Mouse (Mus musculus) gastrocnemius, postnatal 10 days (tissue): ENCODE results near the gene Clock. TPM values are rescaled to one million over a fixed set of nuclear protein-coding genes. Genes with fewer than 3 reads are reported as not detected.

Experiments
- DNase-seq: peaks from one replicate; pipeline ENCODE4 v3.0.0; 2021; ENCODE audit warnings: mixed read lengths
- total RNA-seq, 2 experiments: library from RNA; stranded (reverse); gene quantifications; 2 replicates each; pipeline ENCODE4 v1.2.3; 2021

The Clock gene
- total RNA-seq, 2 experiments from 2014 or later: 14.1 to 19.6 TPM

DNA sequence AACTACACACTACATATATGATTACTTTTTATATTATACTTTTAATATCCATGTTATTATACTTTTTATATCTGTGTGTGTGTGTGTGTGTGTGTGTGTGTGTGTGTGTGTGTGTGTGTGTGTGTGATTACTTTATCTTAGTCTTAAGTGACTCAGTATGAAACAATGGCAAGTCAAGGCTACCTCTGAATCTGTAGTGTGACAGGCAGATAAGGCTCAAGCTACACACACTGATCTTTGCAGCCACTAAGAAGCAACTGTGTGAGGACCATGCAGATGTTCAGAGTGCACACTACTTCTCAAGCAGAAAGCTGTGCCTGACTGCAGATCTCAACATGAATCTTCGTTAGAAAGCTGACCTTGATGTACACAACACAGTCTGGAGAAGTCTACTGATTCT is 20.7 kb downstream of the Clock start:
- no peak for DNase-seq

DNA sequence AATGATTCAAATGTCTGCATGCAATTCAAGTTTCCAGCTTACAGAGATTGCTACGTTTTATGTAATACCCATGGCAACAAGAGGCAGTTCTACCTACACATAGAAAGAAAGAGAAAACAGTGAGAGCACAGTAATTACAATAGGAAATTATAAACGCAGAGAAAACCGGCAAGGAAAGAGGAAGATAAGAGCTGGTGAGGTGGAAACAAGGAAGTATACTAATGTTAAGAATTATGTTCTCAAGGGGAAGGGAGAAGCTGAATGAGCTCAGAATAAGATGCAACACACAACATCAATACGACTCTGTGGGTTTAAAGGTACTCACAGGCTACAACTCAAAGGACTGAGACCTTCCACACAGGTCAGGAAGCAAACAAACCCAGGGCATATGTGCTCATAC is 29.6 kb downstream of the Clock start:
- no peak for DNase-seq

DNA sequence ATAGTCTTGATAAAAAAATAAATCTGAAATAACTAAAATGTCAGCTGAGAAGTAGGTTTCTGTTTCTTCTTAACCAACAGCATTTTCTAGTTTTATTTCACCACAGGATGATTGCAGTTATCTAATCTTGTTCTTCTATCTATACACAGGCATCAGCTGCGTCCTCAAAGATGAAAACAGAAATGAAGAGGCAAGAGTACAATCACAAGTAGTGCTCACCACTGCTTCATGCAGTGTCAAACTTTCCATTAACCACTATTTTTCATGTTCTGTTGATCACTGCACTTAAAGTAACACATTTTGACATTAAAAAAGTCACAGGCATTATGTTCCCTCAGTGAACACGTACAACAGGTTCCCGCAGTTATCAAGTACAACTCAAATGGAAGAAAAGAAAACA is 53.6 kb downstream of the Clock start:
- no peak for DNase-seq

DNA sequence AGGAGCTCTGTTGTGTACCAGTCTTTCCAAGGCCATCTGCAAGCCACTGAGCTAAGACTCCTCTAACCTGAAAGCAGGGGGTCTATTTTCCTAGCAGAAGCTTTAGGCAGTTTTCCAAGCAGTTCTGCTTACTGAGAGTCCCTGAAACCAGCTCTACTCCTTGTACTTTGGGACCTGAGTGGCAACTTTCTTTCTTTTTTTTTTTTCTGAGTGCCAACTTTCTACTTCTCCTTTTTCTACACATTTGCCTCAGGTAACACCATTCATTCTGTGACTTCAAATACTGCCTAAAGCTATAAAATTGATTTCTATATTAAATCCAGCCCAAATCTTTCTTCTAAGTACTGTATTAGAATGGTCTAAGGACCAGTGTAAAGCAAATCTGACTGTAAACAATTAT is 58.1 kb downstream of the Clock start:
- no peak for DNase-seq

DNA sequence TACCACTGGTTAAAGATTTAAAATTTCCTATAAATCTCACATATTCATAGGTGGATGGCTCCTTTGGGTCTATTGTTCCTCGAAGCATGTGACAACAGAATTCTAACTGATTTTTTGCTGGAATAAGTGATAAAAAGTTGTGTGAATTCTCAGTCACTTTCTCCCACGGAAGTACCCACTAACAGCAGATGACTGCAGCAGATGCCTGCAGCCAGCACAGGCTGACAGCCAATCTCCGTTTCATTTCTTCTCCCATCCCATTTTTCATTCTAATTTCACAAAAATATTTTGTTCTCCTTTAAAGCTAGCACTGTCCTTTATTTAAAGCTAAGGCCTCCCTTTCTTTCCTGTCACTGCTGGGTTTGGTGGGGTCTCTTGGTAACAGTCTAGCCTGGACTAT is 59.2 kb downstream of the Clock start:
- DNase-seq: no peak

DNA sequence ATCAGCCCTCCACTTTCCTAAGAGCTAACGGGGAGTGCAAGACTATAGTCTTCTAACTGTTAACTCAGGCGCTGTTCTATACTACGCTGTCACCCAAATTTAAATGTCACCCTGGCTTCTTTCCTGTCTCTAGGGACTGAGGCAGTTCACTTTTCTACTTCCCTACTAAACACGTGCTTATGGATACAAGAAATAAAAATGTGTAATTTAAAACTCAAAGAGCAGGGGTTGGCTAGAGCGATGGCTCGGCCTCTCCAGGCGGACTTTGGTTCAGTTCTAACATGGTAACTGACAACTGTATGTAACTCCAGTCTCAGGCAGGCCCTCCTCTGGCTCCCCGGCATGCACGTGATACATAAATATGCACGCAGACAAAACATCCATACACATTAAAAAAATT is 60.2 kb downstream of the Clock start:
- no peak for DNase-seq

- DNase-seq: no peak
These were observed 60.7 kb downstream of the Clock start for GRCm38 (mm10) chr5:76243929-76244328.

DNA sequence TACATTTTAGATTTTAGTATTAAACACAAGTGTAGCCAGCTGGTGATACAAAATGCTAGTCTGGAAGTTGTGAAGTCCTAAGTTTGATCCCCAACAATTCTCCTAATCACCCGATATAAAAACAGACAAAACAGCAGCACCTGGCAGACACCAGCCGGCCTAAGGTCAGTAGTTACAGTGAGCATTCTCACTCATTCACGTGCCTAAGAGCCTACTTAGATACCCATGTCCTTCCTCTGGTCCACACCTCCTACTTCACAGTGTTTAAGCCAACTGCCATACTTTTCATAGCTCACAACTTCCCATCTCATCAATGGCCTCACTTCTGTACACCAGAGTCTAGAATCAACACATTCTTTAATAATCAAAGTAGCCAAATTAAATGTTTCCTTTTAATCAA is 61.3 kb downstream of the Clock start:
- DNase-seq: no peak

DNA sequence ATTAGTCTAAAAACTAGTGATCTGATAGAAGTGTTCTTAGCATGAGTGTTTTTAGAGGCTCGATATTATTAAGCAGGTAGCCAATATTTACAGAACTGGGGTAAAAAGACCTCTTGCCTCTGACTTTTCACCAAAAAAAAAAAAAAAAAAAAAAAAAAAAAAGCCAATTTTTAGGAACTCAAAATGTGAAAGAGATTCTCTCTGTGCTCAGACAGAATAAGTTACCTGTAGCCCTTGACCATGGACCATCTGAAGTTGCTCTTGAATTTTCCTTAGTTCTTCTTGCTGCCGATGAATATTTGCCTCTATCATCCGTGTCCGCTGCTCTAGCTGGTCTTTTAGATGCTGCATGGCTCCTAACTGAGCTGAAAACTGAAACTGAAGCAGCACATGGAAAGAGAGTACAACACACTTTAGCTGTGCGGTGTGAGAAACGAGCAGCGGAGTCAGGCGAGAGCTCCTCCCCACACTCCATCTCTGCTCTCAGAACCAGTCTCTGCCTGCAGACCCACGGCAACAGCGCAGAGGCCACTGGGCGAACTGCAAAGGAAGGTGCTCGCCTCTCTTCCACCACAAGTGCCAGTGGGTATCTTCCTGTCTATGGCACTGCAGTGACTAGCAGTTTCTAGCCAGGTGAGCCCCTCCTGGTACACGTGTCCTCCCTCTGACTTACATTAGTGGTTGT is 73.3 kb downstream of the Clock start:
- DNase-seq: no peak

DNA sequence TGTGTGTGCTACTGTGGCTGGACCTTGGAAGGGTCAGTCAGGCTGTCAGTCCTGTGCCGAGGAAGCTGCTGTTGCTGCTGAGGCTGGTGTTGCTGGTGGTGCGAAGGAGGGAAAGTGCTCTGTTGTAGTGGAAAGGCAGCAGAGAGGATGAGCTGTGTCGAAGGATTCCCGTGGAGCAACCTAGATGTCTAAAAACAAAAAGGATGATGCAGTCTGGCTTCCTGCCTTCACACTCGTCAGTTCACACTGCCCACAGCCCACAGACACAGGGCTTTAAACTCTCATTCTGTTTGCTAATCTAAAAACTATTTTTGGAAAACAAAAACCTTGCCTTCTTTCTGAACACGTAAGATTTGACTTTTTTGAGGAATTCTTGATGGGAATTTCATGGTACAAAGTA is 87.9 kb downstream of the Clock start:
- DNase-seq: no peak

- DNase-seq: no peak
These were observed 96.5 kb downstream of the Clock start for GRCm38 (mm10) chr5:76208066-76208465.

DNA sequence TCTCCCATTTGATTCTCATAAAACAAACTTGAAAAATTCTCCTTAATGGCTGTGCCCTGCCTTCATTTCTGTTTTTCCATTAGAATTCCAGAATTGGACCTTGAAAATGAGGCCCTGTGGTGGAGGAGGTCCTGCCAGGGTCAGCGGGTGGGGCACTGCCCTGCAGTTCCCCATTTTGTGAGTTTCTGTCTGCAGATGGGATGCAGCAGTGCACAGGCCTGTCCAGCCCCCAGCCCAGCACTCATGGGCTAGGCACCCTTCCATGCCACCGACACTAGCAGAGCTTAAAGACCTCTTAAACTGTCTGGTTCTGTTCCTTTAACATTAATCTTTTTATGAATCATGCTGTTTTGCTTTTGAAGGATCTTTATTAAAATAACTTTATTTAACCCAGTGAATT is 98.7 kb downstream of the Clock start:
- no peak for DNase-seq

GRCm38 (mm10) chr5:76203171-76203570 is 101.4 kb downstream of the Clock start:
- DNase-seq: peak; percentile 13

- no peak for DNase-seq
These were observed 105.2 kb downstream of the Clock start for GRCm38 (mm10) chr5:76199346-76199745.

DNA sequence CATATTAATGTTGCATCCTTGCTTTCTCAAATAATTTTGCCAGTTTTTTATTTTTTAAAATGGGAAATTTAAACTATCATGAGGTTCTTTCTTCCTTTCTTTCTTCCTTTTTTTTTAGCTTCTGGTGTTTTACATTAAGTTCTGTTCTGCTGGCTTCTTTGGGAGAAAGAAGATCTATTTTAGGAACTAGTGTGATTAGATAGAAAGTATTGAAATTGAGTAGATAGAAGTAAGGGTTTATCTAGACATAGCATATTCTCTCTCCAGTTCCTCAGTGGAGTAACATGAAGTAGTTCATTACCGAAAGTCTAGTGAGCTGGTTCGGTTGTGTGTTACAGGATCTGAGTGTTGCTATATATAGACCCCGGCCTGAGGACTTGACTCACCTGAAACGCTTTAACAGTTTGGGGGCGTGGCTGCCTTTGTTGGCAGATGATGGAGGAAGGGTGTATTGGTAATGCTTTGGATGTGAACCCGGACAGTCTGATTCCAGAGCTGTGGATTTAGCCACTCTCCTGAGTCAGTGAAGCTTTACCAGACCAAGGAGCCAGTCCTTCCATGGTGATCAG is 110.1 kb downstream of the Clock start:
- DNase-seq: no peak

DNA sequence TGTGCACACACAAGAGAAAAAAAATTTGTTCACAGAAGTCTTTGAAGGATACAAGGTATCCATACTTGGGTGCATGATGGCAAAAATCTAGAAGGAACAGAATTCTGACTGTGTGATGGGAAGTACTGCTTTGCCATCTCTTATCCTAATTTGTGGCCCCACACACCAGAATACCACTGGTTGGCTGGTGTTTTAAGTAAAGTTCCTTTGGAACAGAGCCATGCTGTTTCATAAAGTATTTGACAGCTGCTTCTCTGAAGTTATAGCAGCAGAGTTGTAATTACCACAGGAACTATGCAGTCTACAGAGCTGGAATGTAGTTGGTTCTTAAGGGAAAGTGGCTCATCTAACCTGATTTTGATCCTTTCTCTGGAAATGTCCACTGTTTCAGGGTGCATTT is 111.5 kb downstream of the Clock start:
- DNase-seq: no peak

GRCm38 (mm10) chr5:76190609-76191008 is 114.0 kb downstream of the Clock start:
- no peak for DNase-seq

- no peak for DNase-seq
These were observed 116.7 kb downstream of the Clock start for GRCm38 (mm10) chr5:76187885-76188284.

- peak; percentile 73 for DNase-seq
These were observed 120.1 kb downstream of the Clock start for GRCm38 (mm10) chr5:76184286-76185080.

DNA sequence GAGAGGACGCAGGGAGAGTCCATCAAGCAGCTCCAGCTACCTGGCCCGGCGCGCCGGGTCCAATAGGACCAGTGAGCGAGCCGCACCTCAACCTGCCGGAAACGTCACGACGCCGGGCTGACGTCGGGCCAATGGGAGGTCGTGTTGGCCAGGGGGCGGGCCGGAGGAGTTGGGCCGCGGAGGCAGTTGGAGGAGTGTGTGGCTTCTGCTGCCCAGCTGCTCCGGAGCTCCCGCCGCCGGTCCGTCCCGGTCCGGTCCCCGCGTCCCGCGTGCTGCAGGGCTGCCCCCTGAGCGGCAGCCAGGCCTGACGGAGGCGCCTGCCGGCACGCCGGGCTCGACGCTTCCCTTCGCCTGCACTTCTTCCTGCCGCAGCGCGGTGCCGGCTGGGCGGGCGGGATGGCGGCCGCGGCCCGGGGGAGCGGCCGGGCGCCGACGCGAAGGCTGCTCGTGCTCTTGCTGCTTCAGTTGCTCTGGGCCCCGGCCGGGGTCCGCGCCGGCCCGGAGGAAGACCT is 120.8 kb downstream of the Clock start, which contains the start of gene Tmem165:
Gene Tmem165, plus strand, starts transcription at position 131 of the 512 bp plus-strand sequence.
- peak; percentile 94 for DNase-seq

GRCm38 (mm10) chr5:76183043-76183749 is 121.4 kb downstream of the Clock start:
- DNase-seq: no peak

- no peak for DNase-seq
These were observed 122.3 kb downstream of the Clock start for GRCm38 (mm10) chr5:76182326-76182725.

GRCm38 (mm10) chr5:76179791-76180190 is 124.8 kb downstream of the Clock start:
- DNase-seq: no peak
